Mouse (Mus musculus) adrenal gland (tissue): ENCODE data around the gene Tmem108.

ENCODE experiments used
- intact Hi-C: fragments of 180-260 bp; cut with DNase I; formaldehyde crosslinking; loops from one replicate; pipeline ENCODE4 v1.15.1; 2025

Gene Tmem108

GRCm38 (mm10) chr9:103721486-103721885 is 40.2 kb downstream of the Tmem108 start:
- intact Hi-C loops = no loop called here

- intact Hi-C loops = no loop called here
Observed at GRCm38 (mm10) chr9:103721081-103721480, 40.6 kb downstream of the Tmem108 start.

GRCm38 (mm10) chr9:103720021-103720420 is 41.6 kb downstream of the Tmem108 start:
- intact Hi-C loops = no loop called here

- intact Hi-C loops = no loop called here
Observed at GRCm38 (mm10) chr9:103716002-103716401, 45.6 kb downstream of the Tmem108 start.

DNA sequence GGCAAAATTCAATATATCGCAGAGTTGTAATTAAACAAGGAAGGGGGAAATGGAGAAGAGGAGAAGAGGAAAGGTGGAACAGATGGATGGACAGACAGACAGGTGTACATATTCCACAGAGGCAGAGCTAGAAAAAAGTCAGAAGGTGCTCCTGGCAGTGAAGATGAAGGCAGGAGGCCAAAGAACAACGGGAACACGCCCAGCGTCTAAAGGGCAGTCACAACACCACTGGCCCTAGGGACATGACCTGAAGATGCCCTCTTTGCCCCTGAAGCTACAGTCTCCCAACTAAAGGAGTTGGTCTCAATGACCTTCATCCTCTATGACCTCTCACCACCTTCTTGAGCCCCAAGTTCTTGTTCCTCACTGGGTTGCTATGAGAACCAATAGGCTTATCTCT is 46.3 kb downstream of the Tmem108 start:
- intact Hi-C loops = no loop called here

DNA sequence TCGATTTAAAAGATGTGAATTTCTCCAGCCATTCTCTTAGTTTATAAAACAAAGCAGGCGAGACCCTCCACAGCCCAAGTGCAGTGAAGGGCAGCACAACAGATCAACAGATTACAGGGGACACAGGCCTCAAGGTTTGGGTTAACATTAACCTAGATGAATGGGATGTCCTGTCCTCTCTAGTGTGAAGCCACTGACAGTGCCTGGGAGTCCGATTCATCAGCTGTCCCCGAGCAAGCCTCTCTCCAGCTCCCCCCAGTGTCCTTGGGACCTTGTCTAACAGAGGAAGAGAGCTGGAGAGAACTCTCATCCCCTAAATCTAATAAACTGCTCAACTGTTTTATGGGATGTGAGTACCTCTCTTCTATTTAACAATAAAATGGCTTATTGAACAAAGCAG is 48.4 kb downstream of the Tmem108 start:
- intact Hi-C loops = no loop called here

DNA sequence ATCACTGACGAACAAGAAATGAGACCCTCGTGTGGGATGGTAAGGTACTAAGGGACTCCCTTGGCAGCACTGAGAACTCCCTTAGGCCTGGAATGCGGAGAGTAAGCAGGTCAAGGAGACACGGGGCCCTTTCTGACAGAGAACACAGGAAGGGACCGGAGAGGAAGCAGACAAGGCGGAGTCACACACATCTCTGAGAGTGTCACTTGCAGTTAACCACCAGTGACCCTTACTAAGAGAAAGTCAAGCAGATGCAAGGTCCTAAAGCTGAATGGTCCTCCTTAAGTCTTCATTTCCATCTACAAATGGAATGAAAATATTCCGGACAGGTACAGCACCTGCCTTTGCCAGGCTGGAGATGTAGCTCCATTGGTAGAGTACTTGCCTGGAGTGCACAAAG is 48.9 kb downstream of the Tmem108 start:
- intact Hi-C loops = no loop called here

- intact Hi-C loops = no loop called here
Observed at GRCm38 (mm10) chr9:103709694-103710093, 51.9 kb downstream of the Tmem108 start.

DNA sequence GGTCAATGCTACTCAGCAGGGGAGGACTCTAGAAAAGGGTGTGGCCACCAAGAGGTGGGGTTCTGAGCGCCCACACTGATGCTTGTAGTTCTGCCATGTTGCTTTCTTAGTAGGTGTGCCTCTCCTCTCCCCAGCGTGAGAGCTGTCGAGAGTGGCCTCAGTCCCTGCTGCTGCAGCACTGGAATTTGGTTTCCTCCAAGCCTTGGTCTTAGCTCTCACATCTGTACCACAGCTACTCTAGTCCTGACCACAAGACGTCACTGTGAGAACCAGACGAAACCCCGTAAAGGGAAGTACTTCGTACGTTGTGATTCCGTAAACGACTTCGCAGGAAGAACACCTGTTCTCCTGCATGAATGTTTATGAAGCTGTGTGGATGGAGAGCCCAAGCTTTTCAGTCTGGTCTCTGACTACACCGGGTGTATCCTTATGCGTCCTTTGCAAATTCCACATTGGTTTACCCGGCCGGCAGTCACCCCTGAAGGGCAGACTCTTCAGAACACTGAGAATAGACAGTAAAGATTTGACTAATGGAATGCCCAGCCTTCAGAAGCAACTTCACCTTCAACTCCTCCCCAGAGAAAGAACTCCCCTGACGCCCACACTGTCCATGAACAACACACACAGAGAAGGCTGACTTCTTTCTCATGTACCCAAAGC is 53.0 kb downstream of the Tmem108 start:
- intact Hi-C loops = no loop called here

GRCm38 (mm10) chr9:103707857-103708256 is 53.8 kb downstream of the Tmem108 start:
- intact Hi-C loops = no loop called here

- intact Hi-C loops = no loop called here
Observed at GRCm38 (mm10) chr9:103707000-103707790, 54.4 kb downstream of the Tmem108 start.

GRCm38 (mm10) chr9:103705717-103706116 is 55.9 kb downstream of the Tmem108 start:
- intact Hi-C loops = no loop called here

DNA sequence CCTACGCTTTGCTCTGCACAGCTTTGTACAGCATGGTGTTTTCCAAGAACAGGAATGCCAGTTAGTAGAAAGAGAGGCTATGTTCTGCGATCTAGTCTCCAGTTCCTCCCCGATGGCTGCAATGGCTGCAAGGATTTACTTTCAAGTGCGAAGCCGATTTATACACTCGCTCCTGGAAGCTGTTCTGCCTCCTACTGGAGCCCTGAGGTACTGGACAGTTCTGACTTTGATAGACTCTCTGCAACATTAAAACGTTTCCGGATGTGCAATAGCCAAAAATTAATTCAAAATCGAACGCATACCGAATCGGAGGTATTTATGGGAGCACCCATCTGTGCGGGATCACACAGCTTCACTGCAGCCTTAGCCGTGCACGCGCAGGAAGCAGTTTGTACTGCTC is 58.6 kb downstream of the Tmem108 start:
- intact Hi-C loops = no loop called here

GRCm38 (mm10) chr9:103702452-103702851 is 59.2 kb downstream of the Tmem108 start:
- intact Hi-C loops = no loop called here

GRCm38 (mm10) chr9:103701448-103701847 is 60.2 kb downstream of the Tmem108 start:
- intact Hi-C loops = no loop called here

- intact Hi-C loops = no loop called here
Observed at GRCm38 (mm10) chr9:103700240-103700639, 61.4 kb downstream of the Tmem108 start.

GRCm38 (mm10) chr9:103696967-103697366 is 64.7 kb downstream of the Tmem108 start:
- intact Hi-C loops = no loop called here

DNA sequence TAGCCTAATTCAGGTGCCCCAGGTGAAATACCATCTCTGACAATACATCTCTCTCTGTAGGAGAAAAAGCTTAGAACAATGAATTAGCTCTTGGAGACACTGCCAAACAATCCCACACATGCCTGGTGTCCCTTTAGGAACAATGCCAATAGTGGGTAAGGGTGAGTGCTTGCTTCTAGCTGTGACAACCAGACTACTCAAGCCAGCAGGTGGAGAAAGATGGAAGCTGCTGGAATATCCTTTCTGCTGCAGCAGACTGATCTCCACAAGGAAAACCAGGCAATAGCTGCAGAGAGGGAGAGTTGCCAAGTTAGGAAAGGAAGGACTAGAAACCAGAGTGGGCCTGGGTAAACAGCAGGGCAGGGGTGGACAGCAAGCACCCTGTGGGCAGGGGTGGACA is 67.8 kb downstream of the Tmem108 start:
- intact Hi-C loops = no loop called here

DNA sequence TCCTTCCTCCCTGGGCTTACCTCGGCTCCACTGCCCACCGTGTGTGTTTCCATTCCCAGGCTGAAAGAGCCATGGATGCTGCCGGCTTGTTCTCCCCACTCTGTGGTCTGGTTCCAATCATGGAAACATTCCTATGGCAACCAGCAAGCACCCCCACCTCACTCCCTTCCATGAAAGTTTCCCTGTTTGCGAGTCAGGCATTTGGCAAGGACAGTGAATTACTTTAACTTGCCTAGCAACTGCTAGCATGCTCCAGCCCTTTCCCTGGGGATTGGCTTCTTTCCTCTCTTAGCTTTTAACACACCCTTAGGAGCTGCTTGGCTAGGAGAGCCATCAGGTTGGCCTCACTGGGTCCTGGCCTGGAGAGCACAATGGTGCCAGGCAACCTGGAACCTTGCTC is 68.9 kb downstream of the Tmem108 start:
- intact Hi-C loops = no loop called here

DNA sequence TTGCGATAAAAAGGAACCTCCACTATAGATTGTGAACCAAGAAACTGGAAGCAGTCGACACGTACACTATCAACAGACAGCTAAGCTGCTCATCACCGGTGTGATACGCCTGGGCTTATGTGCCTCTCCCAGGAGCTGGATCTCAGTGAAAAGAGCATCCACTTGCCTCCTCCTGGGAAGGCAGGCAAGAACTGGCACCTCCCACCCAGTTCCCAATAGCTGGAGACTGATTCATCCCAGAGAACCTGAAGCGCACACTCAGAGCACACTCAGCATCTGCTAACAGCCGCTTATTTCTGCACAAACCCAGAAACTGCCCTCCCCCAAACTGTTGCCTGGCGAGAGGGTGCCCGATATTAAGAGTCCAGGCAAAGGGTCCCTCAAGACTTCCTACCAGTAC is 69.8 kb downstream of the Tmem108 start:
- intact Hi-C loops = no loop called here

- intact Hi-C loops = no loop called here
Observed at GRCm38 (mm10) chr9:103690446-103690845, 71.2 kb downstream of the Tmem108 start.

- intact Hi-C loops = no loop called here
Observed at GRCm38 (mm10) chr9:103689697-103690096, 71.9 kb downstream of the Tmem108 start.

DNA sequence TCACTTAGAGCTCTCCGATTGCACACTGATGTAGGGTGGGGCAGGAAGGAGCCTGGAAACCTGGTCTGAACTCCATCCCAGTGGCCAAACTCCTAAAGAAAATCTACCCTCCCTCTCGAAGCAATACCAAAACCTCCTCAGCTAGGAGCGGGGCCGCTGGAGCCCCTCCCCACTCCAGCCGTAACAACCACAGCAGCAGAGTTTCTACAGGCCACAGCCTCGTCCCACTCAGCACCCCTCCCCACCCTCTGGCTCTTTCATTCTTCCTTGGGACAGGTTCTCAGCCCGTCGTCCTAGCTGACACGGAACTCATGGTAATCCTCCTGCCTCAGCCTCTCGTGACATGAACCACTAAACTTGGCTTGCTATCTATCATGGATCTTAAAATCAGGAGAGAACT is 72.6 kb downstream of the Tmem108 start:
- intact Hi-C loops = no loop called here
